Mouse (Mus musculus): Measurements from ENCODE around the gene Comp. TPM values are rescaled to one million over a fixed set of nuclear protein-coding genes. Genes with fewer than 3 reads are reported as not detected.

The Comp gene
- total RNA-seq, 2 experiments from 2014 or later, result 6.9 to 14.9 TPM

Other genes starting within 250 kb of the Comp start
- gene Nr2c2ap, start 242.2 kb upstream of the Comp start, total RNA-seq (2021), result 1 to 10 TPM; 4.5 to 4.9 TPM
- 1 to 10 TPM; 7.4 to 9.1 TPM for gene Rfxank, start 234.4 kb upstream of the Comp start, total RNA-seq (2021)
- gene Borcs8, start 234.1 kb upstream of the Comp start, total RNA-seq (2021), result 10 to 100 TPM; 13.4 to 15.0 TPM
- gene Mef2b, start 233.8 kb upstream of the Comp start, total RNA-seq (2021), result under 1 TPM; 0.23 to 0.28 TPM
- 10 to 100 TPM; 75.2 to 88.4 TPM for gene Tmem161a, start 201.2 kb upstream of the Comp start, total RNA-seq (2021)
- gene Slc25a42, start 161.3 kb upstream of the Comp start, total RNA-seq (2021), result 10 to 100 TPM; 26.7 to 31.1 TPM
- 10 to 100 TPM; 37.4 to 49.4 TPM for gene Sugp2, start 139.3 kb upstream of the Comp start, total RNA-seq (2021)
- gene Armc6, start 139.1 kb upstream of the Comp start, total RNA-seq (2021), result 1 to 10 TPM; 6.9 to 7.9 TPM
- 1 to 10 TPM; 2.9 to 3.8 TPM for gene Homer3, start 90.7 kb upstream of the Comp start, total RNA-seq (2021)
- gene Ddx49, start 71.1 kb upstream of the Comp start, total RNA-seq (2021), result 10 to 100 TPM; 27.4 to 28.6 TPM
- 100 to 1,000 TPM; 133 to 135 TPM for gene Cope, start 71.0 kb upstream of the Comp start, total RNA-seq (2021)
- 10 to 100 TPM; 13.4 to 15.9 TPM for gene Cers1, start 57.8 kb upstream of the Comp start, total RNA-seq (2021)
- 1 to 10 TPM; 1.9 to 2.1 TPM for gene Gdf1, start 43.7 kb upstream of the Comp start, total RNA-seq (2021)
- 10 to 100 TPM; 29.8 to 31.1 TPM for gene Upf1, start 20.3 kb upstream of the Comp start, total RNA-seq (2021)
- 1 to 10 TPM; 7.7 to 8.4 TPM for gene Crtc1, start 66.0 kb downstream of the Comp start, total RNA-seq (2021)
- 1 to 10 TPM; 7.7 to 8.3 TPM for gene Klhl26, start 103.4 kb downstream of the Comp start, total RNA-seq (2021)
- gene Tmem59l, start 113.8 kb downstream of the Comp start, total RNA-seq (2021), result not detected
- 1 to 10 TPM; 2.8 to 2.9 TPM for gene Crlf1, start 119.6 kb downstream of the Comp start, total RNA-seq (2021)
- 100 to 1,000 TPM; 170 TPM for gene Rex1bd, start 133.2 kb downstream of the Comp start, total RNA-seq (2021)
- 100 to 1,000 TPM; 841 to 913 TPM for gene Uba52, start 137.2 kb downstream of the Comp start, total RNA-seq (2021)
- 100 to 1,000 TPM; 103 to 105 TPM for gene Fkbp8, start 154.2 kb downstream of the Comp start, total RNA-seq (2021)
- 10 to 100 TPM; 76.3 to 80.6 TPM for gene Kxd1, start 154.4 kb downstream of the Comp start, total RNA-seq (2021)
- 10 to 100 TPM; 12.5 to 21.8 TPM for gene Ell, start 165.9 kb downstream of the Comp start, total RNA-seq (2021)
- 1 to 10 TPM; 2.6 to 3.2 TPM for gene Isyna1, start 220.8 kb downstream of the Comp start, total RNA-seq (2021)
- 10 to 100 TPM; 11.6 to 19.4 TPM for gene Ssbp4, start 235.3 kb downstream of the Comp start, total RNA-seq (2021)
- gene Lrrc25, start 242.6 kb downstream of the Comp start, total RNA-seq (2021), result under 1 TPM; 0.23 to 0.64 TPM